ENCODE assay signal across 28 mouse cellular contexts in the genomic region with DNA sequence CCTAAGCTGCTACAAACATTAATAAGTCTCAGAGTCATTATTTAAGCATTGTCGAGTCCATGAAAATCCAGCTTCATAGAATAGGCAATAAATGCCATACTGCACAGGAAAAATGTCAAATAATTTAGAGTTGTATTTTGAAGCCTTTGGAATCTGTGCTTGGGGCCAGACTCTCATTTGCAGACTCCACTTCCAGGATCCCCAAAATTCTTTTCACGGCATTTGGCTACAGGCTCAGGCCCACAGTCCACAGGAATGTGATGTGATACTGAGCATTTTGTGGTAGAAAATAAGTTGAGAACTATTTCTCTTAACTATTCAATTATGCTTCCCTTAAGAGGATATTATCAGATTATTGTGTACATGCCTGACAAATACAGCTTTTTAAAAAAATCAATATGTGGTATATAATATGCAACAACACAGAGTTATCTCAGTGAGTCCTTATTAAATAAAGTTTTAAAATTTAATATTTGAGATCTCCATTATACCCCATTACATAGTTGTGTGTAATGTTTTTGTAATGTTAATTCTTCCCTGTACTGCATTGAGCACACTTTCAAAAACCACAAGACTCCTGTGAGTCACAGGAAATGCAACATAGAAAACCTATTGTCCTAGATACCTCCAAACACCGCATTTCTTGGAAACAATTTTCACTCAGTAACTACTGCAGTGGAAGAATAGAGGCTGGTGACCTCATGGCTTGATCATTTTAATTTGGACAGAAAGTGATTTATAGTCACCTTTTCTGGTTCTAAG.
DNase-seq lines count a peak whose midpoint lies in the region; ATAC-seq lines count a peak whose summit lies in the region.
"Had no signal": no experiment of that assay in that cellular context is flagged by ENCODE, and none has a peak within 500 bp of the region (broad histone marks: within the 10 kb centered on the region; RNA-seq: fewer than 3 reads in every experiment).

No protein-coding gene starts in this region.

- no peaks in the 10 kb centered on the region for H3K4me1 ChIP-seq in embryonic facial prominence, embryonic 13.5 days
- no peaks in the 10 kb centered on the region for H3K4me1 ChIP-seq in embryonic facial prominence, embryonic 10.5 days
- H3K4me1 ChIP-seq in embryonic facial prominence, embryonic 14.5 days (ENCODE audit: control insufficient read depth, insufficient read depth, low read length) = no peaks in the 10 kb centered on the region
- no peaks in the 10 kb centered on the region for H3K4me1 ChIP-seq in forebrain, embryonic 10.5 days
- H3K4me1 ChIP-seq: heart, embryonic 12.5 days; heart, embryonic 15.5 days; hindbrain, embryonic 10.5 days; hindbrain, embryonic 13.5 days had no signal

- no peaks in the 10 kb centered on the region for H3K36me3 ChIP-seq in embryonic facial prominence, embryonic 13.5 days
- H3K36me3 ChIP-seq in embryonic facial prominence, embryonic 10.5 days (replicated peaks) = no peaks in the 10 kb centered on the region
- H3K36me3 ChIP-seq in embryonic facial prominence, embryonic 14.5 days (ENCODE audit: control insufficient read depth, insufficient read depth, low read length) = no peaks in the 10 kb centered on the region
- H3K36me3 ChIP-seq in forebrain, embryonic 10.5 days (replicated peaks) = no peaks in the 10 kb centered on the region
- H3K36me3 ChIP-seq: heart, embryonic 12.5 days; heart, embryonic 15.5 days; hindbrain, embryonic 10.5 days; hindbrain, embryonic 13.5 days had no signal

- H3K27ac ChIP-seq in embryonic facial prominence, embryonic 13.5 days = peak overlapping the region; percentile 4; the same call in 1 of the 2 replicates
- no peak overlapping the region for H3K27ac ChIP-seq in embryonic facial prominence, embryonic 10.5 days (replicated peaks)
- no peak overlapping the region for H3K27ac ChIP-seq in embryonic facial prominence, embryonic 14.5 days (replicated peaks; ENCODE audit: low read depth, low read length)
- no peak overlapping the region for H3K27ac ChIP-seq in forebrain, embryonic 10.5 days
- H3K27ac ChIP-seq: heart, embryonic 15.5 days; hindbrain, embryonic 10.5 days; hindbrain, embryonic 13.5 days had no signal

- no peak overlapping the region for H3K9ac ChIP-seq in embryonic facial prominence, embryonic 13.5 days
- no peak overlapping the region for H3K9ac ChIP-seq in embryonic facial prominence, embryonic 14.5 days (ENCODE audit: low read depth, low read length)
- H3K9ac ChIP-seq: forebrain, postnatal 0 days; heart, embryonic 12.5 days; heart, embryonic 15.5 days; hindbrain, embryonic 13.5 days had no signal

- no peak for DNase-seq in embryonic facial prominence, embryonic 10.5 days (ENCODE audit: low spot score)
- peak; percentile 94 for DNase-seq in 3T3-L1 (ENCODE audit: low read depth, low spot score)
- DNase-seq in Muller cell, postnatal 12 days (ENCODE audit: inconsistent ontology term) = peak; percentile 91
- peak; percentile 11 for DNase-seq in embryonic facial prominence, embryonic 14.5 days (ENCODE audit: low spot score)
- DNase-seq in forebrain, embryonic 10.5 days (ENCODE audit: extremely low spot score, low spot score) = no peak
- no peak for DNase-seq in kidney, postnatal 36 days
- DNase-seq in adrenal gland, adult 8-10 months = no peak
- DNase-seq: adrenal gland, postnatal 14 days; cerebellum, adult 11-12 months; cerebellum, adult 8-10 months; cerebellum, postnatal 10 days; cerebellum, postnatal 36 days; embryo, embryonic 11 days; forebrain, postnatal 0 days; gastrocnemius, postnatal 25 days; heart, adult 18-20 months; heart, postnatal 10 days; heart, postnatal 36 days; kidney, adult 2 months had no signal

- H3K27me3 ChIP-seq in embryonic facial prominence, embryonic 13.5 days = no peaks in the 10 kb centered on the region
- no peaks in the 10 kb centered on the region for H3K27me3 ChIP-seq in embryonic facial prominence, embryonic 10.5 days (replicated peaks; ENCODE audit: low read depth, poor library complexity, severe bottlenecking)
- H3K27me3 ChIP-seq in embryonic facial prominence, embryonic 14.5 days (replicated peaks; ENCODE audit: control insufficient read depth, insufficient read depth, low read length) = no peaks in the 10 kb centered on the region
- no peaks in the 10 kb centered on the region for H3K27me3 ChIP-seq in forebrain, embryonic 10.5 days (ENCODE audit: poor library complexity, severe bottlenecking)
- H3K27me3 ChIP-seq: heart, embryonic 12.5 days; heart, embryonic 15.5 days; hindbrain, embryonic 13.5 days had no signal

- H3K9me3 ChIP-seq in embryonic facial prominence, embryonic 13.5 days = no peaks in the 10 kb centered on the region
- peaks cover 2% of the 10 kb centered on the region; the same call in 1 of the 2 replicates for H3K9me3 ChIP-seq in embryonic facial prominence, embryonic 10.5 days
- H3K9me3 ChIP-seq in embryonic facial prominence, embryonic 14.5 days (ENCODE audit: control insufficient read depth, low read length) = no peaks in the 10 kb centered on the region
- no peaks in the 10 kb centered on the region for H3K9me3 ChIP-seq in forebrain, embryonic 10.5 days
- H3K9me3 ChIP-seq: heart, embryonic 12.5 days; heart, embryonic 15.5 days; hindbrain, embryonic 10.5 days; hindbrain, embryonic 13.5 days had no signal

- ATAC-seq in embryonic facial prominence, embryonic 13.5 days (ENCODE audit: insufficient number of reproducible peaks, insufficient read depth, low FRiP score, low TSS enrichment, low read depth) = no peak
- no peak for ATAC-seq in embryonic facial prominence, embryonic 14.5 days (ENCODE audit: low read depth)
- ATAC-seq: activated CD4-positive, CD25-positive, alpha-beta regulatory T cell, adult 4 months; forebrain, embryonic 14.5 days; forebrain, postnatal 0 days; hindbrain, embryonic 16.5 days; intestine, embryonic 16.5 days had no signal

- no peak overlapping the region for H3K4me3 ChIP-seq in embryonic facial prominence, embryonic 13.5 days
- no peak overlapping the region for H3K4me3 ChIP-seq in embryonic facial prominence, embryonic 10.5 days
- H3K4me3 ChIP-seq in embryonic facial prominence, embryonic 14.5 days (ENCODE audit: low read depth, low read length) = no peak overlapping the region
- H3K4me3 ChIP-seq in forebrain, embryonic 10.5 days = no peak overlapping the region
- H3K4me3 ChIP-seq: heart, embryonic 12.5 days; heart, embryonic 15.5 days; hindbrain, embryonic 10.5 days; hindbrain, embryonic 13.5 days had no signal

- H3K4me2 ChIP-seq in embryonic facial prominence, embryonic 13.5 days = no peak overlapping the region
- no peak overlapping the region for H3K4me2 ChIP-seq in embryonic facial prominence, embryonic 14.5 days (ENCODE audit: low read depth, low read length)
- H3K4me2 ChIP-seq: heart, embryonic 12.5 days; heart, embryonic 15.5 days; hindbrain, embryonic 13.5 days had no signal

- 58% methylated on average over 3 of the region's 3 CpGs for WGBS in embryonic facial prominence, embryonic 13.5 days
- WGBS in embryonic facial prominence, embryonic 10.5 days = 88% methylated on average over 3 of the region's 3 CpGs
- 67% methylated on average over 3 of the region's 3 CpGs for WGBS in embryonic facial prominence, embryonic 14.5 days
- 92% methylated on average over 3 of the region's 3 CpGs for WGBS in forebrain, embryonic 10.5 days

Comparison
In these comparisons a context has a peak if more than half of its experiments do, and no peak if none do; other contexts are left out.
1. DNase-seq: peak in 3T3-L1 (single experiment), Muller cell, postnatal 12 days (single experiment) and embryonic facial prominence, embryonic 14.5 days (single experiment); none in embryonic facial prominence, embryonic 10.5 days (single experiment), forebrain, embryonic 10.5 days (single experiment), kidney, postnatal 36 days (0 of 2) and adrenal gland, adult 8-10 months (single experiment).